Mouse (Mus musculus) midbrain, embryonic 16.5 days (tissue): ENCODE data around the gene Slc12a4. TPM values are rescaled to one million over a fixed set of nuclear protein-coding genes. Genes with fewer than 3 reads are reported as not detected.

Source experiments
- ATAC-seq: fragments of 200-750 bp; cut with Nextera tagmentation; 2 replicates; pipeline ENCODE4 v1.8.0; 2017; ENCODE audit warnings: moderate TSS enrichment
- H3K27ac ChIP-seq: fragments of 300-500 bp; sonication (generic); 2 replicates; pipeline ENCODE4 v1.5.1; 2014; ENCODE audit warnings: mild to moderate bottlenecking, low read length, mixed read lengths
- H3K27me3 ChIP-seq: fragments of 300-500 bp; sonication (generic); 2 replicates; pipeline ENCODE4 v1.6.1; 2014; ENCODE audit warnings: low read depth, low read length, mixed read lengths; ENCODE audit not compliant: control insufficient read depth, insufficient read depth
- H3K36me3 ChIP-seq: fragments of 300-500 bp; sonication (generic); 2 replicates; pipeline ENCODE4 v1.6.1; 2014; ENCODE audit warnings: mild to moderate bottlenecking, low read length, moderate library complexity, mixed read lengths; ENCODE audit not compliant: control insufficient read depth, insufficient read depth
- H3K4me1 ChIP-seq: fragments of 300-500 bp; sonication (generic); 2 replicates; pipeline ENCODE4 v1.6.1; 2014; ENCODE audit warnings: mild to moderate bottlenecking, low read length, mixed read lengths; ENCODE audit not compliant: control insufficient read depth, insufficient read depth
- H3K4me2 ChIP-seq: fragments of 300-500 bp; sonication (generic); 2 replicates; pipeline ENCODE4 v1.6.1; 2014; ENCODE audit warnings: mild to moderate bottlenecking, low read length, mixed read lengths
- H3K4me3 ChIP-seq: fragments of 300-500 bp; sonication (generic); 2 replicates; pipeline ENCODE4 v1.5.1; 2014; ENCODE audit warnings: low read depth, mild to moderate bottlenecking, low read length, moderate library complexity, mixed read lengths
- H3K9ac ChIP-seq: fragments of 300-500 bp; sonication (generic); 2 replicates; pipeline ENCODE4 v1.6.1; 2014; ENCODE audit warnings: low read depth, low read length, mixed read lengths
- H3K9me3 ChIP-seq: fragments of 300-500 bp; sonication (generic); replicated peaks from 2 replicates; pipeline ENCODE4 v1.6.1; 2014; ENCODE audit warnings: mild to moderate bottlenecking, low read length, mixed read lengths; ENCODE audit not compliant: control insufficient read depth, poor library complexity, severe bottlenecking
- WGBS: fragments of 180-500 bp; shearing (Covaris S2); extraction: QIAGEN DNeasy Blood & Tissue Kit; methylation state at CpG from one replicate; pipeline ENCODE4 v1.1.7; 2014; 5-methylcytosine and 5-hydroxymethylcytosine counted together
- polyA plus RNA-seq: library from polyadenylated mRNA; unstranded; fragments of >200 nt; fragmentation: Nextera tagmentation; extraction: Ambion mirVana; gene quantifications from 2 replicates; pipeline ENCODE4 v1.2.1, GENCODE M21; 2015

Slc12a4 gene
- polyA plus RNA-seq, 1 experiment from 2014 or later: 10.6 TPM

GRCm38 (mm10) chr8:105964506-105965265 lies 1.2 kb downstream of the Slc12a4 start:
- peaks cover 24% of the 10 kb centered on the region for H3K27me3 ChIP-seq
- WGBS: 77% methylated on average over 12 of the region's 12 CpGs
- H3K4me3 ChIP-seq: peak overlapping the region; percentile 37; the same call in 1 of the 2 replicates
- no peak overlapping the region for H3K27ac ChIP-seq
- H3K36me3 ChIP-seq: no peaks in the 10 kb centered on the region
- no peak overlapping the region for H3K9ac ChIP-seq
- peak overlapping the region; percentile 49 for H3K4me2 ChIP-seq
- no peak for ATAC-seq
- peaks cover 8% of the 10 kb centered on the region for H3K4me1 ChIP-seq
- no peaks in the 10 kb centered on the region for H3K9me3 ChIP-seq

GRCm38 (mm10) chr8:105961536-105961935 lies 4.4 kb downstream of the Slc12a4 start:
- H3K4me1 ChIP-seq: peaks cover 8% of the 10 kb centered on the region
- no peak for ATAC-seq
- no peak overlapping the region for H3K4me2 ChIP-seq
- H3K27me3 ChIP-seq: peaks cover 19% of the 10 kb centered on the region
- no peak overlapping the region for H3K4me3 ChIP-seq
- H3K27ac ChIP-seq: no peak overlapping the region
- H3K9ac ChIP-seq: no peak overlapping the region
- H3K36me3 ChIP-seq: no peaks in the 10 kb centered on the region
- WGBS: 92% methylated on average over 10 of the region's 10 CpGs
- H3K9me3 ChIP-seq: no peaks in the 10 kb centered on the region

GRCm38 (mm10) chr8:105961101-105961500 lies 4.8 kb downstream of the Slc12a4 start:
- 76% methylated on average over 14 of the region's 14 CpGs for WGBS
- no peak overlapping the region for H3K27ac ChIP-seq
- no peaks in the 10 kb centered on the region for H3K36me3 ChIP-seq

GRCm38 (mm10) chr8:105959350-105959749 lies 6.5 kb downstream of the Slc12a4 start:
- no peak for ATAC-seq
- Histone ChIP-seq H3K27me3 (no peaks in the 10 kb centered on the region; the same call in 1 of the 2 replicates), H3K9me3 (no peaks in the 10 kb centered on the region), H3K4me2 (no peak overlapping the region), H3K36me3 (no peaks in the 10 kb centered on the region), H3K27ac (no peak overlapping the region), H3K4me1 (no peaks in the 10 kb centered on the region), H3K9ac (no peak overlapping the region), H3K4me3 (no peak overlapping the region)
- 85% methylated on average over 7 of the region's 7 CpGs for WGBS

More at GRCm38 (mm10) chr8:105961101-105961500, 4.8 kb downstream of the Slc12a4 start:
- no peak overlapping the region for H3K4me2 ChIP-seq
- no peak overlapping the region for H3K4me3 ChIP-seq
- no peak for ATAC-seq
- peaks cover 16% of the 10 kb centered on the region for H3K27me3 ChIP-seq
- H3K4me1 ChIP-seq: peaks cover 8% of the 10 kb centered on the region
- no peak overlapping the region for H3K9ac ChIP-seq
- no peaks in the 10 kb centered on the region for H3K9me3 ChIP-seq

GRCm38 (mm10) chr8:105957813-105958212 lies 8.1 kb downstream of the Slc12a4 start:
- ATAC-seq: no peak
- WGBS: 65% methylated on average over 3 of the region's 4 CpGs
- H3K9ac ChIP-seq: no peak overlapping the region
- H3K36me3 ChIP-seq: no peaks in the 10 kb centered on the region
- H3K27me3 ChIP-seq: no peaks in the 10 kb centered on the region
- no peak overlapping the region for H3K4me2 ChIP-seq
- no peak overlapping the region for H3K27ac ChIP-seq
- no peak overlapping the region for H3K4me3 ChIP-seq
- no peaks in the 10 kb centered on the region for H3K4me1 ChIP-seq
- H3K9me3 ChIP-seq: no peaks in the 10 kb centered on the region

GRCm38 (mm10) chr8:105956556-105956955 lies 9.3 kb downstream of the Slc12a4 start:
- Histone ChIP-seq H3K9me3 (no peaks in the 10 kb centered on the region), H3K36me3 (no peaks in the 10 kb centered on the region), H3K27ac (no peak overlapping the region), H3K4me1 (no peaks in the 10 kb centered on the region), H3K4me3 (no peak overlapping the region), H3K4me2 (no peak overlapping the region), H3K9ac (no peak overlapping the region), H3K27me3 (no peaks in the 10 kb centered on the region)
- ATAC-seq: no peak
- WGBS: 92% methylated on average over 4 of the region's 4 CpGs

- Histone ChIP-seq H3K27ac (peak overlapping the region; percentile 70), H3K9ac (no peak overlapping the region), H3K36me3 (no peaks in the 10 kb centered on the region), H3K9me3 (no peaks in the 10 kb centered on the region), H3K27me3 (no peaks in the 10 kb centered on the region), H3K4me3 (no peak overlapping the region), H3K4me1 (no peaks in the 10 kb centered on the region), H3K4me2 (no peak overlapping the region)
- WGBS: 74% methylated on average over 7 of the region's 7 CpGs
- ATAC-seq: peak; percentile 83
Measured at GRCm38 (mm10) chr8:105951057-105951659, 14.7 kb downstream of the Slc12a4 start.

- WGBS: 69% methylated on average over 10 of the region's 10 CpGs
- no peaks in the 10 kb centered on the region for H3K36me3 ChIP-seq
- peak; percentile 59 for ATAC-seq
- no peaks in the 10 kb centered on the region for H3K9me3 ChIP-seq
- H3K27me3 ChIP-seq: no peaks in the 10 kb centered on the region
- no peaks in the 10 kb centered on the region for H3K4me1 ChIP-seq
- H3K9ac ChIP-seq: no peak overlapping the region
- no peak overlapping the region for H3K4me3 ChIP-seq
- H3K27ac ChIP-seq: no peak overlapping the region
- H3K4me2 ChIP-seq: no peak overlapping the region
Measured at GRCm38 (mm10) chr8:105949350-105949749, 16.5 kb downstream of the Slc12a4 start.

- Histone ChIP-seq H3K4me3 (no peak within 1 kb of the TSS), H3K27ac (no peak within 1 kb of the TSS; the same call in 1 of the 2 replicates), H3K4me1 (peaks cover 1% of the 10 kb centered on the region; the same call in 1 of the 2 replicates), H3K36me3 (no peaks in the 10 kb centered on the region), H3K27me3 (no peaks in the 10 kb centered on the region), H3K4me2 (no peak within 1 kb of the TSS), H3K9ac (no peak within 1 kb of the TSS), H3K9me3 (no peaks in the 10 kb centered on the region)
- WGBS: 53% methylated on average over 7 of the region's 8 CpGs
- ATAC-seq: peak; percentile 53; the same call in 1 of the 2 replicates
Measured at GRCm38 (mm10) chr8:105943321-105943739, 22.6 kb downstream of the Slc12a4 start, which contains the start of gene Lcat. TSS of gene Lcat (minus strand) at chr8:105943382.
